ENCODE assay signal across 17 mouse cellular contexts in genomic region chr3:126795904-126796303, GRCm38 (mm10).
"Had no signal": no experiment of that assay in that cellular context is flagged by ENCODE, and none has a peak within 500 bp of the region (broad histone marks: within the 10 kb centered on the region; RNA-seq: fewer than 3 reads in every experiment).

No protein-coding gene starts in this region.

- H3K9ac ChIP-seq: lung, embryonic 14.5 days; midbrain, embryonic 12.5 days; neural tube, embryonic 13.5 days; neural tube, embryonic 15.5 days; stomach, embryonic 15.5 days had no signal

- DNase-seq: lung, adult 18-20 months; lung, embryonic 14.5 days; lung, postnatal 10 days; lung, postnatal 4 days; midbrain, embryonic 14.5 days; right cerebral cortex, postnatal 14 days; thymus, adult 2 months; thymus, postnatal 25 days; thymus, postnatal 4 days had no signal

- H3K4me1 ChIP-seq: midbrain, embryonic 10.5 days; midbrain, embryonic 12.5 days; neural tube, embryonic 13.5 days; neural tube, embryonic 15.5 days; stomach, embryonic 15.5 days had no signal

- H3K4me2 ChIP-seq: lung, embryonic 14.5 days; midbrain, embryonic 12.5 days; neural tube, embryonic 13.5 days; neural tube, embryonic 15.5 days; stomach, embryonic 15.5 days had no signal

- H3K36me3 ChIP-seq: midbrain, embryonic 10.5 days; midbrain, embryonic 12.5 days; stomach, embryonic 15.5 days had no signal

- H3K4me3 ChIP-seq: midbrain, embryonic 10.5 days; midbrain, embryonic 12.5 days; myocyte; neural tube, embryonic 13.5 days; neural tube, embryonic 15.5 days; stomach, embryonic 15.5 days had no signal

- H3K27ac ChIP-seq: midbrain, embryonic 10.5 days; midbrain, embryonic 12.5 days; neural tube, embryonic 13.5 days; neural tube, embryonic 15.5 days; stomach, embryonic 15.5 days; stomach, postnatal 0 days had no signal

- H3K27me3 ChIP-seq: midbrain, embryonic 12.5 days; neural tube, embryonic 13.5 days; neural tube, embryonic 15.5 days; stomach, embryonic 15.5 days had no signal

- ATAC-seq: midbrain, embryonic 16.5 days had no signal

- H3K9me3 ChIP-seq: midbrain, embryonic 10.5 days; midbrain, embryonic 12.5 days; neural tube, embryonic 13.5 days; neural tube, embryonic 15.5 days; stomach, embryonic 15.5 days had no signal
